8 mouse cellular contexts compared by ENCODE assay signal in the genomic region with DNA sequence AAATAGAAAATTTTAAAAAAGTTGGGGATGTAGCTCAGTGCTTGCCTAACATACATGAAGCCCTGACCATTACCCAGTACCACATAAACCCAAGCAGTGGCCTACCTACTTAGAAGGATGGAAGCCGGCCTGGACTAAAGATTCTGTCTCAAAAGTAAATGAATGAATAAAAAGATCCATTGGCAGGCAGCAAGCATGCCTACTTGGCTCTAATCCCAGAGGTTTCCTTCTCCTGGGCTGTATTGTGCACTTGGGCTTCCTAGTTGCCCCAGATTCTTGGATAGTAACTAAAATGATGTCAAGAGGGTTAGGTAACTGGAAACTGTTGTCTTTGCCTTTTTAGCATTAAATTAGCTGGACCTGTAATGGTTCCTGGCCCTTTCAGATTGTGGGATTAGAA. TPM values are rescaled to one million over a fixed set of nuclear protein-coding genes. Genes with fewer than 3 reads are reported as not detected.
A peak's percentile ranks its signal among the peaks of the same experiment; 100 is the strongest.
DNase-seq lines count a peak whose midpoint lies in the region; ATAC-seq and TF ChIP-seq lines count a peak whose summit lies in the region.

No protein-coding gene starts in this region.

- peak overlapping the region; percentile 90; the same call in 1 of the 2 replicates for H3K9ac ChIP-seq in heart, embryonic 11.5 days (ENCODE audit: low read depth, low read length)
- peak overlapping the region; percentile 85; the same call in 1 of the 2 replicates for H3K9ac ChIP-seq in liver, embryonic 15.5 days

- no peak for ATAC-seq in heart, embryonic 11.5 days (replicated peaks; ENCODE audit: insufficient number of reproducible peaks, low FRiP score, low TSS enrichment)
- ATAC-seq in G1E (ENCODE audit: extremely low read depth, insufficient number of reproducible peaks, low FRiP score, poor library complexity, severe bottlenecking), result no peak
- ATAC-seq in liver, embryonic 15.5 days (ENCODE audit: insufficient read depth), result no peak
- no peak for ATAC-seq in inflammation-experienced regulatory T-cells, adult 6 months

- H3K27ac ChIP-seq in heart, embryonic 11.5 days (ENCODE audit: low read depth, low read length), result no peak overlapping the region
- peak overlapping the region; percentile 96; the same call in 1 of the 2 replicates for H3K27ac ChIP-seq in hindbrain, embryonic 10.5 days
- no peak overlapping the region for H3K27ac ChIP-seq in liver, embryonic 15.5 days (replicated peaks)

- peak overlapping the region; percentile 98 for H3K4me3 ChIP-seq in heart, embryonic 11.5 days (ENCODE audit: low read depth, low read length)
- peak overlapping the region; percentile 84 for H3K4me3 ChIP-seq in G1E (ENCODE audit: low read depth, low read length)
- peak overlapping the region; percentile 94 for H3K4me3 ChIP-seq in hindbrain, embryonic 10.5 days
- peak overlapping the region; percentile 96 for H3K4me3 ChIP-seq in liver, embryonic 15.5 days (replicated peaks)

- H3K27me3 ChIP-seq in heart, embryonic 11.5 days (ENCODE audit: control insufficient read depth, insufficient read depth, low read length), result no peaks in the 10 kb centered on the region
- no peaks in the 10 kb centered on the region for H3K27me3 ChIP-seq in G1E (ENCODE audit: insufficient read depth, low read length)
- no peaks in the 10 kb centered on the region for H3K27me3 ChIP-seq in hindbrain, embryonic 10.5 days (ENCODE audit: insufficient read depth, poor library complexity, severe bottlenecking)
- H3K27me3 ChIP-seq in liver, embryonic 15.5 days, result no peaks in the 10 kb centered on the region

- H3K9me3 ChIP-seq in heart, embryonic 11.5 days (replicated peaks; ENCODE audit: control insufficient read depth, low read length), result no peaks in the 10 kb centered on the region
- no peaks in the 10 kb centered on the region for H3K9me3 ChIP-seq in G1E (replicated peaks)
- no peaks in the 10 kb centered on the region for H3K9me3 ChIP-seq in hindbrain, embryonic 10.5 days
- H3K9me3 ChIP-seq in liver, embryonic 15.5 days (replicated peaks), result no peaks in the 10 kb centered on the region

- no peaks in the 10 kb centered on the region for H3K36me3 ChIP-seq in heart, embryonic 11.5 days (ENCODE audit: control insufficient read depth, insufficient read depth, low read length)
- peaks cover 48% of the 10 kb centered on the region for H3K36me3 ChIP-seq in G1E (replicated peaks)
- peaks cover 40% of the 10 kb centered on the region for H3K36me3 ChIP-seq in hindbrain, embryonic 10.5 days
- H3K36me3 ChIP-seq in liver, embryonic 15.5 days (replicated peaks), result peaks cover 14% of the 10 kb centered on the region; the same call in 1 of the 2 replicates

- H3K4me1 ChIP-seq in heart, embryonic 11.5 days (ENCODE audit: control insufficient read depth, insufficient read depth, low read length), result peaks cover 12% of the 10 kb centered on the region
- peaks cover 55% of the 10 kb centered on the region for H3K4me1 ChIP-seq in G1E (ENCODE audit: insufficient read depth, low read depth, low read length)
- peaks cover 33% of the 10 kb centered on the region for H3K4me1 ChIP-seq in hindbrain, embryonic 10.5 days (replicated peaks)
- H3K4me1 ChIP-seq in liver, embryonic 15.5 days (replicated peaks), result peaks cover 30% of the 10 kb centered on the region

- no peak for DNase-seq in heart, adult 11 months
- no peak for DNase-seq in G1E (ENCODE audit: low spot score)
- no peak for DNase-seq in hindbrain, embryonic 10.5 days (ENCODE audit: low spot score)
- no peak for DNase-seq in right cerebral cortex, adult 2 months (ENCODE audit: low spot score in 2 of 2)
- DNase-seq in urinary bladder, postnatal 4 days (ENCODE audit: low spot score in 2 of 2), result no peak

- H3K4me2 ChIP-seq in heart, embryonic 11.5 days, result peak overlapping the region; percentile 97
- H3K4me2 ChIP-seq in liver, embryonic 15.5 days, result peak overlapping the region; percentile 96

- WGBS in heart, embryonic 11.5 days (ENCODE audit: insufficient replicate concordance), result 15% methylated on average over 1 of the region's 1 CpGs
- 10% methylated on average over 1 of the region's 1 CpGs for WGBS in hindbrain, embryonic 10.5 days
- WGBS in liver, embryonic 15.5 days (ENCODE audit: insufficient replicate concordance), result 22% methylated on average over 1 of the region's 1 CpGs

- TF ChIP-seq CTCF in G1E (IDR thresholded peaks at IDR 0.05; ENCODE audit: low read depth, low read length), result no peak

RNA-seq across cellular contexts. Expression of a gene that starts 1.6 kb away (rescaled TPM):
- polyA plus RNA-seq in heart, embryonic 11.5 days (2014; fragmentation: Nextera tagmentation; extraction: Ambion mirVana), result 2.5 and 3.9 TPM in 2 replicates
- total RNA-seq in G1E (2014; fragmentation: Nextera tagmentation), result 22.2 and 28.2 TPM in 2 replicates
- 7.5 and 8.8 TPM in 2 replicates for total RNA-seq in G1E (2017)
- 31.1 and 39.0 TPM in 2 replicates for polyA plus RNA-seq in G1E (2012)
- 3.2 and 3.5 TPM in 2 replicates for polyA plus RNA-seq in hindbrain, embryonic 10.5 days (2016; fragmentation: Nextera tagmentation; extraction: Ambion mirVana)
- polyA plus RNA-seq in liver, embryonic 15.5 days (2015; fragmentation: Nextera tagmentation; extraction: Ambion mirVana), result 1.0 and 1.1 TPM in 2 replicates
- polyA plus RNA-seq in inflammation-experienced regulatory T-cells, adult 6 months (2017; shearing (Covaris generic)), result 1 to 10 TPM; 3.1 to 9.2 (median 6.7) TPM

RNA-seq across cellular contexts. Expression of a gene that starts 23.4 kb away (rescaled TPM):
- 9.8 and 13.6 TPM in 2 replicates for polyA plus RNA-seq in heart, embryonic 11.5 days (2014; fragmentation: Nextera tagmentation; extraction: Ambion mirVana)
- total RNA-seq in G1E (2014; fragmentation: Nextera tagmentation) (12.0 and 14.2 TPM in 2 replicates), G1E (2017) (14.8 and 16.6 TPM in 2 replicates)
- 9.1 and 10.9 TPM in 2 replicates for polyA plus RNA-seq in G1E (2012)
- polyA plus RNA-seq in hindbrain, embryonic 10.5 days (2016; fragmentation: Nextera tagmentation; extraction: Ambion mirVana), result 15.7 and 18.0 TPM in 2 replicates
- 2.3 and 2.9 TPM in 2 replicates for polyA plus RNA-seq in liver, embryonic 15.5 days (2015; fragmentation: Nextera tagmentation; extraction: Ambion mirVana)
- 10 to 100 TPM; 35.1 to 58.4 (median 36.4) TPM for polyA plus RNA-seq in inflammation-experienced regulatory T-cells, adult 6 months (2017; shearing (Covaris generic))

RNA-seq across cellular contexts. Expression of a gene that starts 25.9 kb away (rescaled TPM):
- 0.44 TPM in 1 of 2 replicates, not detected in the other for polyA plus RNA-seq in heart, embryonic 11.5 days (2014; fragmentation: Nextera tagmentation; extraction: Ambion mirVana)
- total RNA-seq in G1E (2014; fragmentation: Nextera tagmentation) (not detected in 2 replicates), G1E (2017) (not detected in 2 replicates)
- polyA plus RNA-seq in G1E (2012), result 0.15 and 0.25 TPM in 2 replicates
- polyA plus RNA-seq in hindbrain, embryonic 10.5 days (2016; fragmentation: Nextera tagmentation; extraction: Ambion mirVana), result 0.75 TPM in 1 of 2 replicates, not detected in the other
- polyA plus RNA-seq in liver, embryonic 15.5 days (2015; fragmentation: Nextera tagmentation; extraction: Ambion mirVana), result not detected in 2 replicates
- polyA plus RNA-seq in inflammation-experienced regulatory T-cells, adult 6 months (2017; shearing (Covaris generic)), result 1 to 10 TPM in 1 of 3 experiments, not detected in 2; 2.4 TPM

RNA-seq across cellular contexts. Expression of a gene that starts 33.9 kb away (rescaled TPM):
- polyA plus RNA-seq in heart, embryonic 11.5 days (2014; fragmentation: Nextera tagmentation; extraction: Ambion mirVana), result 19.9 and 25.1 TPM in 2 replicates
- total RNA-seq in G1E (2014; fragmentation: Nextera tagmentation), result 9.9 and 15.7 TPM in 2 replicates
- total RNA-seq in G1E (2017), result 11.9 and 12.3 TPM in 2 replicates
- polyA plus RNA-seq in G1E (2012), result 15.7 and 17.3 TPM in 2 replicates
- 16.9 and 20.6 TPM in 2 replicates for polyA plus RNA-seq in hindbrain, embryonic 10.5 days (2016; fragmentation: Nextera tagmentation; extraction: Ambion mirVana)
- 6.2 and 7.0 TPM in 2 replicates for polyA plus RNA-seq in liver, embryonic 15.5 days (2015; fragmentation: Nextera tagmentation; extraction: Ambion mirVana)
- 10 to 100 TPM; 17.5 to 24.1 (median 23.2) TPM for polyA plus RNA-seq in inflammation-experienced regulatory T-cells, adult 6 months (2017; shearing (Covaris generic))

RNA-seq across cellular contexts. Expression of a gene that starts 41.9 kb away (rescaled TPM):
- 6.6 and 6.9 TPM in 2 replicates for polyA plus RNA-seq in heart, embryonic 11.5 days (2014; fragmentation: Nextera tagmentation; extraction: Ambion mirVana)
- total RNA-seq in G1E (2014; fragmentation: Nextera tagmentation), result 6.7 and 8.6 TPM in 2 replicates
- total RNA-seq in G1E (2017), result 3.9 and 4.5 TPM in 2 replicates
- polyA plus RNA-seq in G1E (2012), result 2.4 and 3.1 TPM in 2 replicates
- 13.4 and 15.3 TPM in 2 replicates for polyA plus RNA-seq in hindbrain, embryonic 10.5 days (2016; fragmentation: Nextera tagmentation; extraction: Ambion mirVana)
- polyA plus RNA-seq in liver, embryonic 15.5 days (2015; fragmentation: Nextera tagmentation; extraction: Ambion mirVana), result 2.7 and 2.9 TPM in 2 replicates
- polyA plus RNA-seq in inflammation-experienced regulatory T-cells, adult 6 months (2017; shearing (Covaris generic)), result 10 to 100 TPM; 11.5 to 13.9 (median 12.1) TPM
